Mouse (Mus musculus): Measurements from ENCODE around the gene Atxn7l3. TPM values are rescaled to one million over a fixed set of nuclear protein-coding genes. Genes with fewer than 3 reads are reported as not detected.

Atxn7l3 gene
- total RNA-seq (2022): 10 to 100 TPM; 51.0 to 53.8 (median 52.3) TPM

- peak; percentile 99 for DNase-seq
Observed at GRCm38 (mm10) chr11:102296491-102297472, at the start of gene Atxn7l3. Gene Atxn7l3 (minus strand): TSS chr11:102296631.

GRCm38 (mm10) chr11:102344458-102344857, 48.0 kb upstream of the Atxn7l3 start:
- no peak for DNase-seq

DNA sequence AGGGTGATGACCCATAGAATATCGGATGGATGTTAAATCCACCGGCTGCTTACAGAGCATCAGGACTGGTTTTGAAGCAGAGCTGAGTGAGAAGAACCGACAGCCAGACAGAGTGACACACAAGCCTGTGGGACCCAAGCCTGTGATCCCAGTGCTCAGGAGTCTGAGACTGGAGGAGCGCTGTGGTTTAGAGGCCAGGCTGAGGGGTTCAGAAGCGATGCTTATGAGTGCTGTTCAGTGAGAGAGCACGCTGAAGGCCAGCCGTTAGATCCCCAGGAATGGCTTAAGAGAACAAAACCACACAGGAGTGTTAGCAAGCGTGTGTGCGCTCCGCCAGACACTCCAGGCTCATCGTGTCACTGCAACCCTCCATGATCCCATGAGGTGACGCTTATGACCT, 46.3 kb upstream of the Atxn7l3 start:
- no peak for DNase-seq

- DNase-seq: no peak
Observed at GRCm38 (mm10) chr11:102341101-102341500, 44.7 kb upstream of the Atxn7l3 start.

DNA sequence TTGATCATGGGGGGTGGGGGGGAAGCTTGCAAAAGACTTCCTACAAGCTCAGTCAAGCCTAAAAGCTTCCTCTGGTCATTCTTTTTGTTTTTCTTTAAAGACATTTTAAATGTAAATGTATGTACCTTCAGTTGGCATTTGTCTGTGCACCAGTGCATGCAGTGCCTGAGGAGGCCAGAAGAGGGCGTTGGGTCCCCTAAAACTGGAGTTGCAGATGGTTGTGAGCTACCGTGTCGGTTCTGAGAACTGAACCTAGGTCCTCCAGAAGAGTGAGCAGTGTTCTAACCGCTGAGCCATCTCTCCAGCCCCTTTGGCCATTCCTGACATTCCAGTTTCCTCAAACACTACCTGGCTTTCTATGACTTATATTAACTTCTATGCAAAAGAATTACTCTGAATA, 43.2 kb upstream of the Atxn7l3 start:
- no peak for DNase-seq

DNA sequence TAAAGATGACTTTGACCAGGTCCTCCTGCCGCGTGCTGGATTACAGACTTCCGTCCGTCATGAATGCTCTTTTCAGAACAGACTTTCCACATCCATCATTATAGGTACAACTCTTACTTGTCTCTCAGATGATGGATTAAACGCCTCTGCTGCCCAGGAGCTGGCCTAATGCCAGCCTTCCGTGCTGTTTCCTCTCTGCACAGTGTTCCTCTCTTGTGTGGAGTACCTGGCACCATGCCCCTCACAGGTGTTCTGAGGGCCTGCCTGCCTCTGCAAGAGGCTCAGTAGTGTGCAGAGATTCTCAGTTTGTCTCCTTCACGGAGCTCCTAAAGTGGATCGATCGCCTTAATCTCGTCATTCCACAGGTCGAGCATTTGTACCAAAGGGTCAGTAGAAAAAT, 42.8 kb upstream of the Atxn7l3 start:
- DNase-seq: no peak

DNA sequence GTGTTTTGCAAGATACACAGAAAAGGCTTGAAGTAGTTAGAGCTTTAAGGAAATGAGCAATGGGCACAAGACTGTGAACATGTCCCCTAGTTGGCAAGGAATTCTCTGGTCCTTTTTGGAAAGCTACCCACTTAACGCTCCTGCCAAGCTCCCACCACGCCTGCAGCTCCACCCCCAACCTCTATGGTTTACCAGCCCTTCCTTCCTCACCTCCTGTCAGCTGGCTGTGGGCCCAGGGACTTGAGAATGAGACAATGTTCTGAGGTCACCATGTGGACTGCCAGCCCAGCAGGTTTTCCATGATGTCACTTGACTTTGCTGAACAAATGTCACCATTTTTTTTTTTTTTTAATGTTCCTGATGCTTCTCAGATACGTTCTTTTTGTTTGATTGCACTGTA, 42.1 kb upstream of the Atxn7l3 start:
- DNase-seq: peak; percentile 88

GRCm38 (mm10) chr11:102337921-102338320, 41.5 kb upstream of the Atxn7l3 start:
- no peak for DNase-seq

DNA sequence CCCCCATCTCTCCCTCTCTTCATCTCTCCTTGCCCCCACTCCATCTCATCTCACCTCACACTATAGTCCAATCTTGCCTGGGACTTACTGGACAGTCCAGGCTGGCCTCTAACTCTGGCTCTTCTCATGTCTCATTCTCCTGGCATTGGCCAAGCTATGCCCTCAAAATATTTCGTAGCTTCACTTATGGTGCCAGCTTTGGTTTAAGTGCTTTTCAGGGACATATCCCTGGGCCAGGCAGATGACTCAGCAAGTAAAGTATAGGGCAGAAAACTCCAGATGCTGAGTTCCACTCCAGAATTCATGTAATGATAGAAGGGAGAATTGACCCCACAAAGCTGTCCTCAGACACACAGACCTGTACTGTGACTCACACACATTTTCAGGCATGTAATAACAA, 39.8 kb upstream of the Atxn7l3 start:
- DNase-seq: peak; percentile 41

GRCm38 (mm10) chr11:102334973-102335700, 38.7 kb upstream of the Atxn7l3 start:
- DNase-seq: no peak

DNA sequence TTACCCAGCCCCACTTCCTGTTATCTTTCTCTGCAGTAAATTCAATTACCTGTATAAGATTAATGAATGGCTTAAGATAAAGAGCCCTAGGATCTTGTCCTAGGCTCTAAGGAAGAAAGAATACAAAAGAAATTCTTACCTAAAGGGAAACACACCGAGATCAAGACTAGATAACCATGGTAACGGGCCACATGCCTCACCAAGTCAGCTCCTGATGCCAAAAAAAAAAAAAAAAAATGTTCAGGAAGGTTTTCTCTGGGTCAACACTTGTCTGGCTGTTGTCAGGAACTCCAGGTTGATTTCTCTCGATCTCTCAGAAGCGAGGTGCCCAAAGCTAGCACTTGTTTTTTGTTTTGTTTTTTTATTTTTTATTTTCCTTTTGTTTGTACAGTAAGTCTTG, 37.6 kb upstream of the Atxn7l3 start:
- DNase-seq: no peak

DNA sequence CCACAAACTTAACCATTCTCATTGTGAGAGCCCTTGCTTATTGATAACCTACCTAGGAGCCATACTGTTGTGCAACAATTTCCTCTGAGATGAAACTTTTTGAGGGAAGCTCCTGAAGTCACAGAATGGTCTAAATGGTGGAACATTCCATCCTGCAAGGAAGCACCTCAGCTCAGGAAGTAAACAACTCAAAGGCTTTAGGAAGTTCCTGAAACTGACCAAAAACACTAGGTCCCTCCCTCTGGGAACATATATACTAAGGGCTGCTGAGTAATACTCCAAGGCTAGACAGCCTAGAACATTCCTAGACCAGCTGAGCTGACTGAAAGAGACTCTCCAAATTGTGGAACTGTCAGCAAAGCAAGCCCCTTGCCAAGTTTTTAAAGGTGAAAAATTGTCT, 36.6 kb upstream of the Atxn7l3 start:
- no peak for DNase-seq

GRCm38 (mm10) chr11:102331806-102332205, 35.4 kb upstream of the Atxn7l3 start:
- DNase-seq: no peak

- no peak for DNase-seq
Observed at GRCm38 (mm10) chr11:102330039-102330438, 33.6 kb upstream of the Atxn7l3 start.

DNA sequence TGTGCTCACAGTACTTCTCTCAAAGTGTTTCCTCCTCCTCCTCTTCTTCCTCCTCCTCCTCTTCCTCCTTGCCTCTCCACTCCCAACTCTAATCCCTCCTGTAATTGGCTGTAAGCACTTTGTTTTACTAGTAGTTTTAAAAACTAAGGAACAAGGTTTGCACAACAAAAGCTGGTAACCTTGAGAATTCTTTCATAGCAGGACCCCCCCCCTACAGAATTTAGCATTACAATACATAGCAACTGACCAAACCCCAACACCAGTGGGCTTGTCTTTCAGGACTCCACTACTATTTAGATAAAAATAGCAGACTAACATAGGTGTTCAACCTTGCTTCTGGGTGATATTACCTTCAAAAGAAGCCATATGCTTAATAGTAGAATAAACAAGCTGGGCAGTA, 33.1 kb upstream of the Atxn7l3 start:
- DNase-seq: no peak

DNA sequence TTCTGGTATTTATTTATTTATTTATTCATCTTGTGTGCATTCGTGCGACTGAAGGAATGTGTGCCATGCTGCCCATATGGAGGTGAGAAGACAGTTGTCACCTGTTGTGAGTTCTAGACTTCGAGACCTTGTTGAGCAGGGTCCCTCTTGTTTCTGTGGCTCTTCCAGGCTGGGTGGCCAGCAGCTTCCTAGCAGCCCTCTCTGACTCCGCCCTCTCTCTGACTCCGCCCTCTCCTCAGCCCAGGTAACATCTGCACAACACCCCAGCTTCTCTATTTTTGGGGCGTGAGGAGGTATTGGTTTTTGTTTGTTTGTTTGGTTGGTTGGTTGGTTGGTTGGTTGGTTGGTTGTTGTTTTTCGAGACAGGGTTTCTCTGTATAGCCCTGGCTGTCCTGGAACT, 31.4 kb upstream of the Atxn7l3 start:
- DNase-seq: no peak

- no peak for DNase-seq
Observed at GRCm38 (mm10) chr11:102327250-102327649, 30.8 kb upstream of the Atxn7l3 start.

GRCm38 (mm10) chr11:102323516-102323915, 27.1 kb upstream of the Atxn7l3 start:
- DNase-seq: no peak

DNA sequence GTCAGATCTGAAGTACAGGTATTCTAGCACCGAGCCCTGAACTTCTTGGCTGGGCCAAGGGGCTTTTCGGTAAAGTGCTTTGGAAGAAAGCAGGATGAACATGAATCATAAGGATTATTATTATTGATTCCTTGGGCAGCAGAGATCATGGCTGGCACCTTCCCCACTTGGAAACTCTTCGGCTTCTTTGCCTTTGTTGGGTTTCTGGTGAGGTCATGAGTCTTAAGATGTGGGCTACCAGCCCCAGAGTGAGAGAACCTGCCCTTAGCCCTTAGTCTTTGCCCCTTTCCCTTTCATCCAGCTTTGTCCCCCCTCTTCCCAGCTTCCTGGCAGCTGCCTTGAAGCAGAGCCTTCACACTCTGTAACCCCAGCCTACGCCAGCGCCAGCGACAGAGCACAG, 25.5 kb upstream of the Atxn7l3 start:
- DNase-seq: no peak

DNA sequence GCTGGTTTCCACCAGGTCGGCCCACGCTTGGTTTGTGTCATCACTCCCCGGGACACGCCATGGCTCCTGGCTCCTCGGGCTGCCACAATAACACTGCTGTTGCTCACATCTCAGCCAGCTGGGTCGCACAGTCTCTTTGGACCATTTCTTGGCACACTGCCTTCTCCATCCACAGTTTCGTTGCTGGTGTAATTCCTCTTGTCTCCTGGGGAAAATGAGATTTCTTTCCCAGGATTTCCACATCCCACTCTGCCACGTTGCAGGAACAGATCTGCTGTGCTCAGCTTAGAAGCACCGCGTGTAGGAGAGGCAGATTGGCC, 24.2 kb upstream of the Atxn7l3 start:
- DNase-seq: no peak

GRCm38 (mm10) chr11:102319941-102320685, 23.7 kb upstream of the Atxn7l3 start:
- DNase-seq: peak; percentile 91

DNA sequence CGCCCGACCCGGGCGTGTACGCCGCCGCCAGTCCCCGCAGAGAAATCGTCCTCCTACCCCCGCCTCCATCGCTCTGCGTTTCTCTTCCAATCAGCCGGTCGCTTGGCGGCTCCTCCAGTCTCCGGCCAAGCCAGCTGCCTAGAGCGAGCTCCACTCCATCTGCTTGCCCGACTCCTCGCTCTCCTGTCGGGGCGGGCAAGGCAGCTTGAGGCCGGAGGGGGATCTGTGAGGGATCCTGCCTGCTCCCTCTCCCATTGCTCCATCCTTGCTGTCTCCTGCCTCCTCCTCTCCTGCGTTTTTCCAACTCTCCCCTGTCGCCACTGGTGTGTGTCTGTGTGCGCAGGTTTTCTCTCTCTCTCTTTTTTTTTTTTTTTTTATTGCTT, 23.0 kb upstream of the Atxn7l3 start, which contains the start of gene Ubtf:
Gene Ubtf (minus strand): TSS at position 333 of the 383 bp plus-strand sequence.
- DNase-seq: peak; percentile 79

All from adrenal gland, adult 8-10 months (tissue).